Mouse (Mus musculus) right cerebral cortex, postnatal 25 days (tissue): ENCODE data around the gene Gzmm.

Source experiments
- DNase-seq: peaks from one replicate; pipeline ENCODE4 v3.0.0; 2022

Gzmm gene

DNA sequence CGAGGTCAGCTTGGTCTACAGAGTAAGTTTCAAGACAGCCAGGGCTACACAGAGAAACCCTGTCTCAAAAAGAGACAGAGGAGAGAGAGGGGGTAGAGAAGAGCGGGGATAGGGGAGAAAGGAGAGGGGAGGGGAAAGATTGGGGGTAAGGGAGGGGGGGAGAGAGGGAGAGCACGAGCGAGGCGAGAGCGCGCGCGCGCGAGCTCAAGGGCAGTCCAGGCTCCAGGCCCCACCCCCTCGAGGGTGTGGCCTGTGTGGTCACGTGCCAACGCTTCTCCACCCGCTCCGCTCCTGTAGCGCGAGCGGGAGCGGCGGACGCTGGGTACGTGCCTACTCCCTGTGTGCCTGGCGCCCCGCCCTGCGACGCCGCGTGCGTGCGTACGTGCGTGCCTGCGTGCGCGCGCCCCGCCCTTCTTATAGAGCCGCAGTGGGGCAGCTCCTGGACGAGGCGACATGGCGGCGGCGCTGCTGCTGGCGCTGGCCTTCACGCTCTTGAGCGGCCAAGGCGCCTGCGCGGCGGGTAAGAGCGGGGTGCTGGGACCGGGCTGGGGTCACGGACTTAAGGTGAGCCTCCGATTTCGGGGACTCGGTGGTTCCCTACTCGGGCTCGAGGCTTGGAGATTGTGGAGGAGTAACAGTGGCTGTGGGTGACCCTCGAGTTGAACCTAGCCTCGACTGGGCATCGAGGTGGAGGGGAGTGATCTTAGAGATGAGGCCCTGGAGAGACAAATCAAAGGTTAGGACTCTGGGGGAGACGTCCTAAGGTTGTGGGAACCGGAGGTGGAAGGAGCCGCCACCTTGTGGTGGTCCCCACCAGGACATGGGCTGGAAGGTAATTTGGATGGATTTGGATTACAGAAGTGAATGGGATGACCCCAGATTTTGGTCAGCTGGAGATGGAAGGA lies 15.5 kb downstream of the Gzmm start, which contains the start of gene Bsg:
Gene Bsg, plus strand, starts transcription at position 427 of the 905 bp plus-strand sequence.
- DNase-seq: peak; percentile 99

DNA sequence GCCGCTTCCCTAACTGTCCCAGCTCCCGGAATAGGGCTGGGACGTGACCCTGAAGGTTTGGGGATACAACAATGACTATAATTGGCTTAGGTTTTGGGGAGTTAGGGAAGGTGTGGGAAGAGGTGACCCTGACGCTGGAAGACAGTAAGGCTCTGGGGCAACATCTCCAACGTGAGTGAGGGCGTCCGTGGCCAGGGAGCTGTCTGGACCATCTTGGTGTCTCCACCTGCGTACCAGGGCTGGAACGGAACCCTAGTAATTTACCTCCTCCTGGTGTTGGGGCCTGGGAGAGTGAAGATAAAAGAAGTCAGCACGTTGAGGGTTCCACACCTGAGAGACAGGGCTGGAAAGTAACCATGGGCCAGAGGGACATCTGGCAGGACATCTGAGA lies 16.1 kb downstream of the Gzmm start:
- DNase-seq: no peak

DNA sequence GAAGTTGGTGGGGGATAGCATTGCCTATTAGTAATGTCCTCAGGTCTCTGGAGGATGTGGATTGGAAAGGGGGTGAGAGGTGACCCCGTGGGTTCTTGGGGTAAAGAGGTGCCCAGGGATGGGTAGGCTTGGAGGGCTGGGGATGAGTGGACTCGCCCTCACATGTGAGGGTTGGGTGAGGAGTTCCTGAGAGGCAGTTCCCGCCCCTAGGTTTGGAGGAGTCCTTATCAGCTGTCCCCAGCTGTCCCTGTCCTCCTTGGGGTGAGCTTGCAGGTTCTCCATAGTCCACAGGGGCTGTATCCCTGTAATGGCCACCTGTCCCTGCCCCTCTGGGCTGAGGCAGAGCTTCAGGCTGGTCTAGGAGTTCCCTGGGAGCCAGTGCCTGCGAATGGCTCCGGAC lies 17.1 kb downstream of the Gzmm start:
- no peak for DNase-seq

DNA sequence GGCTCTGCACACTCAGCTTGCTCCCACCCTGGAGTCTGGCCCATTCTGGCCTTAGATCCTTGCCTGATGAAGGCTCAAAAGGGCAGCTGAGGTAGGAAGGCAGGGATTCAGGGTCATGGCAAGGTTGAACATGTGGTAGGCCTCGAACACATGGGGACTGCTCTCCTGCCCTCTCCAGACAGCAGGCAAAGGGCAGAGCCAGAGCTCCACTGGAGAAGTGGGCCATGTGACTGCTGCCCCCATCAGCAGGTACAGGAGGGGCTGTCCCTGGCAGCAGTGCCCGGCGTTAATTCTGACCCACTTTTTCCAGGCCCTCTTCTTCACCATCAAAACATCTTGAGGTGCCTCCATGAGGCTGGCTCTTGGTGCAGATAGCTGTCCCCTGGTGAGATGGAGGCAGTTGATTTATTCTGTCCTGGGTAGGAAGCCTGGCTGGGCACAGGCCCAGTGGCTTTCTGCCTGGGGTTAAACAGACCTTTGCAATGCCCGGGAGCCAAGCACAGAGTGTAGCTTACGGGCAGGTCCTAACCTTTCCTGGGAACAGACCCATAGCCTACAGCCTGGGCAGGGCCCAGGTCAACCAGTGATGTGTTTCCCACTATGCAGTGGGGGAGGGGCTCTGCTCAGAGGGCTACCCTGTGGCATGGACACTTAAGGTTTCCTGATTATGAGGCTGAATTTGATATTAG lies 17.7 kb downstream of the Gzmm start:
- no peak for DNase-seq

DNA sequence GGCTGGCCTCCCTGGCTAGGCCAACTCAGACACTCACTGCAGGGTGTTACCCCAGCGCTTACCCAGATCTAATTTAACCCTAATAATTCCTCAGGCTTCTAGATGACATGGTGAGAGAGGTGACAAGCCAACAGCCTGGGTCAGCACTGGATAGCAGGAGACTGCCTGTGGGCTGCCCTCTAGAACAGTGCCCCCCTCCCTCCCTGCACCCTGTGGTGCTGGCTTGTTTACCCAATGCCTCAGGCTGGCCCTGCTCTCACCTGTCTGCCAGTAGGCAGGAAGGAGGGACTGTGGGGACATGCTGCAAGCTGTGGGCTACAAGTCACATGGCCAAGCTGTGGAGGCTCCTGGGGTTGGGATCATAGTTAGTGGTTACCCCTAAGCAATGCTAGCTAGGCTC lies 18.3 kb downstream of the Gzmm start:
- DNase-seq: no peak

DNA sequence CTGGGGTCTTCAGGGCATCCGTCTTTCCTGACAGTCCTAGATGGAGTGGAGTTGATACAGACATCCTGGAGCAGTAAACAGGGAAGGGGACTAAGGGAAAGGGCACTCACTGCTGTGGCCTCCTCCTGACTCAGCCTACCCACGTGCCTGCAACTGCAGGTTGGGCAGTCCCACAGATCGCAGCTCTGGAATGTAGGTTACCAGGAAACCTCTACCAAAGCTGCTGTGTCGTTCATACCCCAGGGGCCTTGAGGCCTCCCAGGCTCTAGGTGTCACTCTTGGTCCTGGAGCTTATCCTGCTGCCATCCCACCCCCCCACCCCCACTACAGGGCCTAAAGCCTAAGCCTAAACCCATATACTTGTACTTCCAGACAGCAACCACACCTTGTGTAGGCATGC lies 18.9 kb downstream of the Gzmm start:
- DNase-seq: no peak

DNA sequence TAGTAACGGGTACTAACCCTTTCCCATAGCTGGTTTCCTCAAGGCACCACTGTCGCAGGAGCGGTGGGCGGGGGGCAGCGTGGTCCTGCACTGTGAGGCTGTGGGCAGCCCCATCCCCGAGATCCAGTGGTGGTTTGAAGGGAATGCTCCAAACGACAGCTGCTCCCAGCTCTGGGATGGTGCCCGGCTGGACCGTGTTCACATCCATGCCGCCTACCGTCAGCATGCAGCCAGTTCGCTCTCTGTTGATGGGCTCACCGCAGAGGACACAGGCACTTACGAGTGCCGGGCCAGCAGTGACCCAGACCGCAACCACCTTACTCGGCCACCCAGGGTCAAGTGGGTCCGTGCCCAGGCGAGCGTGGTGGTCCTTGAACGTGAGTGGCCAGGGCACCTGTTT lies 19.8 kb downstream of the Gzmm start:
- no peak for DNase-seq

DNA sequence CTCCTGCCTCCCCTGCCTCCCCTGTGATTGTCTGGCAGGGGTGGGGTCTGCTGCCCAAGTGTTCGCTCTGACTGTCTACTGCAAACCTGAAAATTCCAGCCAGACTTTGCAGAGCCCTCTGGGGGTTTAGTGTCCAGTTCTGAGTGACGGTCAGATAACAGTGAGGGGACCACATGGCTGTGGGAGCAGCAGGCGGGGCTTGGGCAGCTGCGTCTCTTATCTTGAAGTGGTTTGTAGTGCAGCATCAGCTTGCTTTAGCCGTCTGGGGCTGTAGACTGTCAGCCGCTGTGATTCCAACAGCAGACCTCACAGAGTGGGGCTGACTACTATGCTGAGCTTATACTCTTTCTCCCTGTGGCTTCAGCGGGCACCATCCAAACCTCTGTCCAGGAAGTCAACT lies 20.5 kb downstream of the Gzmm start:
- DNase-seq: no peak

DNA sequence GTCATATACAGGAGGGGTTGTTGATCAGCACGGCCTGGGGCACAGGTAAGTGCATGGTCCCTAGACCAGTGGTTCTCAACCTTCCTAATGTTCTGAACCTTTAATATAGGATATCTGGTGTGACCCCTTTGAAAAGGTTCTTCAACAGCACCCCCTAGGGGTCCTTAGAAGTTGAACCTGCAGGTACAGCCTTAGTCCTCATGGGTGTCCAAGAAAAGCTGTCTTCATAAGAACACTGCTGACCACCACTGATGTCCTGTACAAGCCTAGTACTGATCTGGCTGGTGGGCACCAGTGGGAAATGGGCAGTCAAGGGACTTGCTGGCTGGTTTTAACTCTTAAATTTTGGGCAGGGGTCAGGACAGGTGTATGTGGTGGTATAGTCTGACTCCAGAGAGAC lies 23.2 kb downstream of the Gzmm start:
- DNase-seq: no peak

DNA sequence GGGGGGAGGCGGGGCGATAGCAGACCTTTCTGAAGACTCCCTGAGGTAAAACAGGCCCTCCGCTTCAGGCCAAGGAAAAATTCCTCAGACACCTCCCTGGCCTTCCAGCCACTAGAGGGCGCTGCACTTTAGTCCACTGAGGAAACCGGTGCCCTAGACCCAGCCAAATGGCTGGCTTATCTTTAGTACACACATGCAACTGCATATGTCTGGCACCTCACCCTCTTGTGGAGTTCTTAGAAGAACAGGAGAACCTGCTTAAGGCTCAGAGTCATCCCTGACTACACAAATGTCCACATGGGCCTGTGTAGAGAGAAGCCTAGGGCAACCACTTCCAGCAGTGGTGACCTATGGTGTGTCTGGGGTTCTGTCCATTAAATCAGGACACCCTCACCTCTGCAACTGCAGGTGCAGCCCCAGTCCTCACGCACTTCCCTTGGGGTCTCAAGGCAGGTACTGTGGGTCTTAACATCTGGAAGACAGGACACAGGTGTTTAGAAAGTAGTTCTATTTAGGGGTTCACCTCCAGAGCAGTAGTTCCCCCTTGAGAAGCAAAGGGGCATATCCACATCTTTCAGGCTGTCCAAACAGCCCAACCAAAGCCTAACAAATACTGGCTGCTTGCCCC lies 23.8 kb downstream of the Gzmm start:
- peak; percentile 69 for DNase-seq

DNA sequence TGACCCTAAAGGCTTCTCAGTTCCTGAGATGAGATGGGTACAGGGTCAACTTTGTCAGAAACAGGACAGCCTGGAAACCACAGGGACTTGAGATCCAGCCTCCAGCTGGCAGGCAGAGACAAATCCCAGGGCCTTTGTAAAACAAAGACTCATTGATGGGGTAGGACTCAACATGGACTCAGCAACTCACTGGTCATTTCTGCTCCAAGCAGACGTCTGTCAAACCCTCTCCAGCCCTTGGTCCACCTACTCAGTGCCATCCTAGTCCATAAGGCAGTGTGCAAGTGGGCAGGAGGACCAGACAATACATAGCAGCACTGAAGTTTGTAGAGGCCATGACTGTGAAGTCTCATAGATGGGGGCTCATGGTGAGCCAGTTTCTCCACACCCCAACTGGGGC lies 24.3 kb downstream of the Gzmm start:
- no peak for DNase-seq

DNA sequence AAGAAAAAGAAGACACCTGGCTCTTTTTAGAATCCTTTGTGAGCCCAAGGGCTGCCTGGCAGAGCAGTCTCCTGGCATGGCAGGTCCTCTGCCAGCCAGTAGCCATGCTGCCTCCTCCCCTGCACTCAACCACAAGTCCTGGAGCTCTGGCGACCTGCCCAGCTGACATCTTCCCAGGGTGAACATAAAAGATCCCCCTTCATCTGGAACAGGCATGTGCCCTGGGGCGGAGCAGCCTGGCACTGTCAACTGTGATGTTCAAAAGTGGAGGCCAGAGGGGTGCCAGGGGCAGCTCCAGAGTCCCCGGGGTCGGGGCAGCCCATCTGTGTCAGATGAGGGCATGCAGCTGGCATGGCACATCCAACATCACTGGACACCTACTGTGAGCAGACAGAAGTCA lies 26.2 kb downstream of the Gzmm start:
- DNase-seq: no peak

DNA sequence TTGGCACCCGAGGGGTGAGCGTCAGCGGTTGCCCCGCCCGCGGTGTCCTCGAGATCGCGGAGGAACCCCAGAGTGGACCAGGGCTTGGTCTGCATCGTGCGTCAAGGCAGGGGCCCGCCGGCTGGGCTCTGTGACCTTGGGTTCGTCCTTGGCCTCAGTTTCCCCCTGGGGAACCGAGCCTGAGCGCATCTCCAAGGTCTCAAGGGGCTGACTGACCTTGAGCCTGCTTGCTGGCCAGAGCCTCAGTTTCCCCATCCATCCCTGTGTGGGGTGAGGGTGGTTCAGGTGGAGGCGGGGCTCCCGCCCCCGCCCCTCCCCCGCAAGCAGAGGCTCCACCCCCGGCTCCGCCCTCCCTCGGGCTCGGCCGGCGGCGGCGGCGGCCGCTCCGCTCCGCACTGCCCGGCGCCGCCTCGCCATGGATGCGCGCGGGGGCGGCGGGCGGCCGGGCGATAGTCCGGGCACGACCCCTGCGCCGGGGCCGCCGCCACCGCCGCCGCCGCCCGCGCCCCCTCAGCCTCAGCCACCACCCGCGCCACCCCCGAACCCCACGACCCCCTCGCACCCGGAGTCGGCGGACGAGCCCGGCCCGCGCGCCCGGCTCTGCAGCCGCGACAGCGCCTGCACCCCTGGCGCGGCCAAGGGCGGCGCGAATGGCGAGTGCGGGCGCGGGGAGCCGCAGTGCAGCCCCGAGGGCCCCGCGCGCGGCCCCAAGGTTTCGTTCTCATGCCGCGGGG lies 27.6 kb downstream of the Gzmm start, which contains the start of gene Hcn2:
Gene Hcn2, plus strand, starts transcription at position 381 of the 734 bp plus-strand sequence.
- peak; percentile 37 for DNase-seq

DNA sequence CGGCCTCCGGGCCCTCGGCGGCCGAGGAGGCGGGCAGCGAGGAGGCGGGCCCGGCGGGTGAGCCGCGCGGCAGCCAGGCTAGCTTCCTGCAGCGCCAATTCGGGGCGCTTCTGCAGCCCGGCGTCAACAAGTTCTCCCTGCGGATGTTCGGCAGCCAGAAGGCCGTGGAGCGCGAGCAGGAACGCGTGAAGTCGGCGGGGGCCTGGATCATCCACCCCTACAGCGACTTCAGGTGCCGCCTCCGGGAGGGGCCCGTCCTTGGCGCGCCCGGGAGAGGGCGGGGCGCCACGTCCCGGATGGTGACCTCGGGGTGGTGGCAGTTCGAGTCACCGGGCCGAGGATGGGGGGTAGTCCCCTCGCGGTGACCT lies 28.2 kb downstream of the Gzmm start:
- peak; percentile 61 for DNase-seq

DNA sequence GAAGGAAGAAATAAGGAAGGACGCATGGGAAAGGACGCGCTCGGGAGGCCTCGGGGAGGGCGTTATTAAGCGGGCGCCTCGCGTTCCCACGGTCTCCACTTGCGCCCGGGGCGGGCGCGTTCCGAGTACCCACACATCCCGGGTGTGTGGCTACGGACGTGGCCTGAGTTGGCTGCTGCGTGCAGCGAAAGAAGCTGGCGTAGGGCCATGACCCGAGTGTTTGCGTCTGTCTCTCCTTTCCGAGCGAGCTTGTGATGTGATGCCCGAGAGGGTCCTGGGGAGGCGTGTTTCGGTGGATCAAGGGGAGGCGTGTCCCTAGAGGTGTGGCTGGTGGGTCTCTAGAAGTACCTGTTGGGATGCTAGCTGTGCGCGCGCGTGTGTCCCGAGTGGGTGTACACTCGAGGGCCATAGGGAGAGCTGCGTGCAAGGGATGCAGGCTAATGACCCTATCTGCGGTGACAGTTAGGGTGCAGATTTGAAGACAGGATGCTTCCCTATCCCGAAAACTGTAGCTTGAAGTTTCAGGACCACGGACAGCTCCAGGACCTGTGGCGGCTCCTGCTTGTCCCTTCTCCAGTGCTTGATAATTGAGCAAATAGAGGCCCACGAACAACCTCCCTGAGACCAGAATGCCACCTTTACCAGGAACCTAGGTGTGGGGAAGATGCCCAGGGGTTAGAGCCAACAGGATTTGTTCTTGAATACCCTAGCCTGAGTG lies 29.0 kb downstream of the Gzmm start:
- DNase-seq: no peak

DNA sequence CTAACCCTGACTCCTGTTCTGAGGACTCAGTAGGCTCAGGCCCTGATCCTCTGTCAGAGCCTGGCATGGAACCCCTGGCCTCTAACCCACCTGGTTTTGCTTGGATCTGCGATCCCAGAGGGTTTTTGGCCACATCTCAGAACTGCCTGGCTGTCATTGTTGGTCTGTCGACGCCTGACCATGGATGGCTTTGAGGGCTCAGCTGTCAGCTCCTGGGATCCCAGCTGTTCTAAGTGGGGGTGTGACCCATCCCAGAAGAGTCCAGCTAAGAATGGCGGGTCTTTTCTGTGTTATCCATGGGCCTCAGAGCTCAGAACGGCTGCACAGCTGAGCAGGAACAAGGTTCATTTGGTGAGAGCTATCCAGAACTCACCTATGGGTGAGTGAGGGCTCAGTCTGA lies 32.3 kb downstream of the Gzmm start:
- no peak for DNase-seq

DNA sequence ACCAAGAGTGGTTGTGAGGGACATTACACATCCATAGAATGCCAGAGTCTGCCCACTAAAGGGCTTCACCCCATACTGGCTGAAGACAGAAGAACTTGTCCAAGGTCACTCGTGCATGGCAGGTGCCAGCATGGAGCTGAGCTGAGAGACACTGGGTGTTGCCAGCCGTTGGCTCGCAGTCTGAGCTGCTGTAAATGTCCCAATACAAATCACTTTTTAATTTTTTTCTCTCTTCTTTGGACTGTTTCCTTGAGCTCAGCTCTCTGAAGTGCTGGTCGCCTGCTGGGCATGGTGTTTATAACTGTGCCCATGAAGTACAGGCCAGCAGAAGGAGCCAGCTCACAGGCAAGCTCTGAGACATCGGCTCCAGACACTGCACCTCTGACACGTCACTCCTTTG lies 34.2 kb downstream of the Gzmm start:
- DNase-seq: no peak

DNA sequence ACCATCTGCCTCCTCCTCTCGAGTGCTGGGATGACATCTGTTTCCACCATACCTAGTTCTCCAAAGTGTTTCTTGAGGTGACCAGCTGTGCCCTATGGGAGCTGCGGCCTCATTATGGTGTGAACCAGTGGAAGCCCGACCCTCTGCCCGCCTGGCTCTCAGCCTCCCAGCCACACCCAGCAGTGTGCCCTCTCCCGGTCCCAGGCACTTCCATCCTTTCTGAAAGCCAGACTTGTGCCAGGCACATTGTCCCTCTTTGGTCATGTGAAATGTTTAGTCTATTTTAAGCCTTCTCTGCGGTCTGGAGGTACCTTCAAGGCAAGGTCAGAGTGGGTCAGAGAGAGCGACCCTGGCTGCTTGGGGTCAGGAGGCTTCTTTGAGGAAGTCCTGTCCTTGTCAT lies 34.9 kb downstream of the Gzmm start:
- DNase-seq: no peak

DNA sequence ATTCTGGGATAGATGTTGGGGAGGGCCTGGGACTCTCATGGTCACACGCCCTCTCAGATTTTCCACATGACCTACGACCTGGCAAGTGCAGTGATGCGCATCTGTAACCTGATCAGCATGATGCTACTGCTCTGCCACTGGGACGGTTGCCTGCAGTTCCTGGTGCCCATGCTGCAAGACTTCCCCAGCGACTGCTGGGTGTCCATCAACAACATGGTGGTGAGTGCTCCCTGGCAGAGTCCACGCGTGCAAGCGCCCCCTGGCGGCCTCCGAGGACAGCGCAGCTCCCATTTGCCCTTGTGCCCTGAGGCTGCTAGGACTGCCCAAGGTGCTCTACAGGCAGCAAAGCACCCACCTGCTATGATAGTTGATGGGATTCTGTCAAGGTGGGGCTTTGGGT lies 37.3 kb downstream of the Gzmm start:
- DNase-seq: no peak

DNA sequence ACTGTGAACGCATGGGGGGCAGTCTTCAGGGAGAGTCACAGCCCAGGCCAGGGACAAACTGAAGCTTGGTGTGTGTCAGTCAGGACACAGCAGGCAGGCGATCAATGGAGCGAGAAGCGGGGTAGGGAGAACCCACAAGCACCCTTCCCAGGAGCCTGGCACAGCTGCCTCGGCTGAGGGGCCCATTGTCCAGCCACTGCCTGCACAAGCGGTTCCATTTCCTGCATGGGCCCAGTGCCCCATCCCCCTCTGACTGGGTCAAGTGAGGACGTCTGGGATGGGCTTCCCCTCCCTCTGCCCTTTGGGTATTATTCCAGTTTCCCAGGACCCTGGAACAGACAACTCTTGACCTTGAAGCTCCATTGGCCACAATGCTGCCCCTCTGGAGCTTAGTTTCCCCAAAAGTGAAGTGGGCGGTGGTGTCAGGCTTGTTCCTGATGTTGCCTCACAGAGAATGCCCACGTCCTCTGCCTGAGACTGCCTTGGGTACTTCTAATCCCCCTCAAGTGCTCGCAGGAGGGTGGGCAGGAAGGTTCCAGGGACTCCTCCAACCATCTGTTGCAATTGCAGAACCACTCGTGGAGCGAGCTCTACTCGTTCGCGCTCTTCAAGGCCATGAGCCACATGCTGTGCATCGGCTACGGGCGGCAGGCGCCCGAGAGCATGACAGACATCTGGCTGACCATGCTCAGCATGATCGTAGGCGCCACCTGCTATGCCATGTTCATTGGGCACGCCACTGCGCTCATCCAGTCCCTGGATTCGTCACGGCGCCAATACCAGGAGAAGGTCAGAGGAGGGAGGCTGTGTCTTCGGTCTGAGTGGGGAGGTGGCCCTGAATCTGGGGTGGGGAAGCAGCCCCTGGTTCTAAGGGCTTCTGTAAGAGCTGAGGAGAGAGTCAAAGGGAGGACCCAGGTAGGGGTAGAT lies 39.8 kb downstream of the Gzmm start:
- DNase-seq: peak; percentile 61

DNA sequence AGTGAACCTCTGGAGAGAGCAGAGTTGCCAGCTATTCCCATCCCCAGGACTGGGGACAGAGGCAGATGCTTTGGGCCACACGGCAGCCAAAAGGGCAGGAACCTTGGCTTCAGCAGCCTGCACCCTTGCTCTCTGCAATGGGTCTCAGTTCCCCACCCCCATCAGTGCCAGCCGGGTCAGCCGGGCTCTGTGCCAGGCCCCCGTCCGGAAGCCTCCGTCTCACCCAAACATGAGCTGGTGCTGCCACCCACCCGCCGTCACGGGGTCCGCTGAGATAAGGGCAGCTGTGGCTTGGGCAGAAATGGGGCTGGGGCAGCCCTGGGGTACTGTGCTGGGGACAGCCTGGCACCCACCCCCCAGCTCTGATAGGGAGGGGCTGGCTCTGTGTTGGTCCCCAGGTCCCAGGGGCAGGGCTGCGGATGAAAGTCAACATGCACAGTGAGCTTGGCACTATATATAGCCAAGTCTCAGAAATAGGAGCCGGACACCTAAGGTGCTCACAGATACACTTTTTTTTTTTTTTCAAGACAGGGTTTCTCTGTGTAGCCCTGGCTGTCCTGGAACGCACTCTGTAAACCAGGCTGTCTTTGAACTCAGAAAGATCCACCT lies 40.6 kb downstream of the Gzmm start:
- DNase-seq: no peak
